Mouse (Mus musculus) lung, embryonic 16.5 days (tissue): ENCODE measurements around the gene Nek4. TPM values are rescaled to one million over a fixed set of nuclear protein-coding genes. Genes with fewer than 3 reads are reported as not detected.
A peak's percentile ranks its signal among the peaks of the same experiment; 100 is the strongest.

Experiments
- ATAC-seq: fragments of 200-750 bp; cut with Nextera tagmentation; 2 replicates; pipeline ENCODE4 v1.8.0; 2017; ENCODE audit warnings: low read depth, mild to moderate bottlenecking, moderate library complexity
- H3K27ac ChIP-seq: fragments of 300-500 bp; sonication (generic); 2 replicates; pipeline ENCODE4 v1.5.1; 2014; ENCODE audit warnings: mild to moderate bottlenecking, control low read depth, low read length
- H3K27me3 ChIP-seq: fragments of 300-500 bp; sonication (generic); 2 replicates; pipeline ENCODE4 v1.6.1; 2014; ENCODE audit warnings: low read depth, low read length, mixed read lengths; ENCODE audit not compliant: control insufficient read depth, insufficient read depth
- H3K36me3 ChIP-seq: fragments of 300-500 bp; sonication (generic); 2 replicates; pipeline ENCODE4 v1.6.1; 2014; ENCODE audit warnings: low read length; ENCODE audit not compliant: control insufficient read depth, insufficient read depth
- H3K4me1 ChIP-seq: fragments of 300-500 bp; sonication (generic); replicated peaks from 2 replicates; pipeline ENCODE4 v1.6.1; 2014; ENCODE audit warnings: low read length, mixed read lengths; ENCODE audit not compliant: control insufficient read depth, insufficient read depth
- H3K4me2 ChIP-seq: fragments of 300-500 bp; sonication (generic); 2 replicates; pipeline ENCODE4 v1.6.1; 2014; ENCODE audit warnings: low read depth, low read length, control low read depth
- H3K4me3 ChIP-seq: fragments of 300-500 bp; sonication (generic); 2 replicates; pipeline ENCODE4 v1.5.1; 2014; ENCODE audit warnings: mild to moderate bottlenecking, low read length, control low read depth
- H3K9ac ChIP-seq: fragments of 300-500 bp; sonication (generic); 2 replicates; pipeline ENCODE4 v1.6.1; 2014; ENCODE audit warnings: low read length, control low read depth
- H3K9me3 ChIP-seq: fragments of 300-500 bp; sonication (generic); 2 replicates; pipeline ENCODE4 v1.6.1; 2016; ENCODE audit warnings: low read length; ENCODE audit not compliant: control insufficient read depth
- WGBS: fragments of 180-500 bp; shearing (Covaris S2); extraction: QIAGEN DNeasy Blood & Tissue Kit; methylation state at CpG from one replicate; pipeline ENCODE4 v1.1.7; 2014; 5-methylcytosine and 5-hydroxymethylcytosine counted together
- polyA plus RNA-seq: library from polyadenylated mRNA; unstranded; fragments of >200 nt; fragmentation: Nextera tagmentation; extraction: Ambion mirVana; gene quantifications from 2 replicates; pipeline ENCODE4 v1.2.1, GENCODE M21; 2015

The Nek4 gene
- polyA plus RNA-seq, 1 experiment from 2014 or later = 13.0 TPM

DNA sequence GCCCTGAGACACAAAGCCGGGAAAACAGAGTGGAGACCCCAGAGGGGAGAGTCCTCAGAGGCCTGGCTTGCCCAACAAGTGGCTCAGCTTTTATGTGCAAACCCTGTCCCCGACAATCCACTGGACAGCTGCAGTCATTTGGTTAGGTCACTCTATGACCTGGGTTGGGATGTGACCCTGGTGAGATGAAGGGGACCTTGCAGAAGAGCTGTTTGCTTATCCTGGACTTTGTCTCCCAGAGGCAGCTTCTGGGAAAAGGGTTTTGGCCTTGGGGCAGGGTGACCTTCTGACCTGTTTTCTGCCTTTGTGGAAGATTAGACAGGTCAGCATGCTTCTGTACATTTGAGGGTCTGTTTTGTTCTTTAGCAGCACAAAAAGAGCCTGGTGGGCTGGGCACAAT, 6.4 kb upstream of the Nek4 start:
- no peak overlapping the region for H3K4me2 ChIP-seq
- no peaks in the 10 kb centered on the region for H3K4me1 ChIP-seq
- no peak overlapping the region for H3K4me3 ChIP-seq
- 73% methylated on average over 2 of the region's 2 CpGs for WGBS
- H3K36me3 ChIP-seq = no peaks in the 10 kb centered on the region
- H3K9ac ChIP-seq = no peak overlapping the region
- H3K27me3 ChIP-seq = no peaks in the 10 kb centered on the region
- H3K27ac ChIP-seq = no peak overlapping the region
- ATAC-seq = 0 out of 2 replicates have a peak, but pooled peaks have one; percentile 3
- H3K9me3 ChIP-seq = no peaks in the 10 kb centered on the region

DNA sequence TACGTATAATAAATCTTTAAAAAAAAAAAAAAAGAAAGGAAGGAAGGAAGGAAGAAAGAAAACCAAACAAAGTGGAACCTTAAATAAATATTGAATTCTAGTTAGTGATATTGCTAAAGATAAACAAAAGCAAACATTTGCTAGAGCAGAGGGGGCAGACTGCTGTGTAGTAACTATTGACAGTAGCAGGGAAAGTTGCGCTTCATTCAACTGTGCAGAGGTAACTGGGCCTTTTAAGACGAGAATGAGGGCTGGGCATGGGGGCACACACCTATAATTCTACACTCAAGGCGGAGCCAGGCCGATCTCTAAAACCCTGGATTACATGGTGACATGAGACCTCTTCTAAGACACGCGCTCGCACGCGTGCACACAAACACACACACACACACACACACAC, 1.2 kb upstream of the Nek4 start:
- no peaks in the 10 kb centered on the region for H3K27me3 ChIP-seq
- H3K9ac ChIP-seq = no peak overlapping the region
- WGBS = 88% methylated on average over 10 of the region's 10 CpGs
- ATAC-seq = no peak
- no peaks in the 10 kb centered on the region for H3K9me3 ChIP-seq
- peaks cover 10% of the 10 kb centered on the region; the same call in 1 of the 2 replicates for H3K4me1 ChIP-seq
- peaks cover 3% of the 10 kb centered on the region; the same call in 1 of the 2 replicates for H3K36me3 ChIP-seq
- H3K27ac ChIP-seq = no peak overlapping the region
- no peak overlapping the region for H3K4me3 ChIP-seq
- no peak overlapping the region for H3K4me2 ChIP-seq

DNA sequence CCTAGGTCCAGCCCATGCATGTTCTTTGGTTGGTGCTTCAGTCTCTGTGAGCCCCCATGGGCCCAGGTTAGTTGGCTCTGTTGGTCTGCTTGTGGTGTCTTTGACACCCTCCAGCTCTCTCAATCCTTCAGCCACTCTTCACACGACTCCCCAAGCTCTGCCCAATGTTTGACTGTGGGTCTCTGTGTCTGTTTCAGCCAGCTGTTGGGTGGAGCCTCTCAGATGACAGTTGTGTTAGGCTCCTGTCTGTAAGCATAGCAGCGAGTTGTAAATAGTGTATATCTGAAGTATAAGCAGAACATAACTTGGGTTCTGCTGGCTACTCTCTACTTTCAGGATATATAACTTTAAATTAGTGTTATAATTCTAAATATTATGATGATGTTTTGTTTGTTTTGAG, 7.3 kb downstream of the Nek4 start:
- H3K27ac ChIP-seq = no peak overlapping the region
- no peak overlapping the region for H3K9ac ChIP-seq
- WGBS = 61% methylated on average over 2 of the region's 2 CpGs
- H3K9me3 ChIP-seq = no peaks in the 10 kb centered on the region
- no peaks in the 10 kb centered on the region for H3K4me1 ChIP-seq
- H3K4me2 ChIP-seq = no peak overlapping the region
- H3K36me3 ChIP-seq = peaks cover 3% of the 10 kb centered on the region; the same call in 1 of the 2 replicates
- ATAC-seq = no peak
- no peak overlapping the region for H3K4me3 ChIP-seq
- H3K27me3 ChIP-seq = no peaks in the 10 kb centered on the region

DNA sequence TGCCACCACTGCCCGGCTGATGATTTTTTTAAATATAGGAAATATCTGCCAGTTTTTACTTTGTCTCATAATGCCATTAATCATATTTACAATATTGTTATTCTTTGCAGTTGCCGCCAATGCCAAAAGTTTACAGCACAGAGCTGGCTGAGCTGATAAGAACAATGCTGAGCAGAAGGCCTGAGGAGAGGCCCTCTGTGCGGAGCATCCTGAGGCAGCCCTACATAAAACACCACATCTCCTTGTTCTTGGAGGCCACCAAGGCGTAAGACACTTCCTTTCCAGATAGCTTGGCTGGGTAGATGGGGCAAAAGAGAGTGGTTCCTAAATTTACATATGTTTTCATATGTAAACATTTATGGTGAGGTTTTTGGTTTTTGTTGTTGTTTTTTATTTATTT, 7.9 kb downstream of the Nek4 start:
- Histone ChIP-seq H3K36me3 (peaks cover 3% of the 10 kb centered on the region; the same call in 1 of the 2 replicates), H3K27ac (no peak overlapping the region), H3K4me2 (no peak overlapping the region), H3K4me1 (no peaks in the 10 kb centered on the region), H3K4me3 (no peak overlapping the region), H3K27me3 (no peaks in the 10 kb centered on the region), H3K9ac (no peak overlapping the region), H3K9me3 (no peaks in the 10 kb centered on the region)
- no peak for ATAC-seq
- WGBS = 78% methylated on average over 4 of the region's 4 CpGs

DNA sequence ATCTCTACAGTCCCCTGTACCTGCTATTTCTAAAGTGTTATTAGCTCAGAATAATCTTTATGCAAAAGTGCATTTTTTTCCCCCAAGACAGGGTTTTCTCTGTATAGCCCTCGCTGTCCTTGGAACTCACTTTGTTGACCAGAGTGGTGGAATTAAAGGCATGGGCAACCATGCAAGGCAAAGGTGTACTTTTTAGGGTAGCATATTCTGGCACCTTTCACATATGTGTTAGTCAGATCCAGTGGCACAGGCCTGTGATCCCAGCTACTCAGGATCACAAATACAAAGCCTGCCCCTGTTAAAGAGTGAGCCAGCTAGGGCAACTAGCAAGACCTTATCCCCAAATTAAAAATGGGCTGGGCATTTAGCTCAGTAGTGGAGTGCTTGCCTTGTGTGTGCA, 9.2 kb downstream of the Nek4 start:
- Histone ChIP-seq H3K4me1 (no peaks in the 10 kb centered on the region), H3K4me2 (no peak overlapping the region), H3K27me3 (no peaks in the 10 kb centered on the region), H3K4me3 (no peak overlapping the region), H3K27ac (no peak overlapping the region), H3K9ac (no peak overlapping the region), H3K36me3 (no peaks in the 10 kb centered on the region), H3K9me3 (no peaks in the 10 kb centered on the region)
- 84% methylated on average over 1 of the region's 1 CpGs for WGBS
- no peak for ATAC-seq

DNA sequence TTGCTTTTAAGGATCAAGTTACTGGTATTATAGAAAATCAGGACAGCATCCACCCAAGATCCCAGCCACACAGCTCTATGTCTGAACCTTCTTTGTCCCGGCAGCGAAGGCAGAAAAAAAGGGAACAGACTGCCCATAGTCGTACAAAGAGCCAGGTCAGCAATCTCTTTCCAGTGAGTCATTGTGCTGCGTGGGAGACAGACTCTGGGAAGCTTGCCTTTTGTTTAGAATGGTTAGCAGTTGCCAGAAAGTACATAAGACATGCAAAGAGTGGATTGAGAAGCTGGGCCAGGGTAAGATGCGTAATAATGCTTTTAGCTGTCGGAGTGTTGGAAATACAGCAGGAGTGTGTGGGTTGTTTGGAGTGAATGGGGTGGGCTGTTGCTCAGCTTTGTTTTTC, 23.0 kb downstream of the Nek4 start:
- no peak overlapping the region for H3K4me2 ChIP-seq
- no peaks in the 10 kb centered on the region for H3K27me3 ChIP-seq
- H3K9ac ChIP-seq = no peak overlapping the region
- 0 out of 2 replicates have a peak overlapping the region, but pooled peaks have one; percentile 13 for H3K27ac ChIP-seq
- no peaks in the 10 kb centered on the region for H3K4me1 ChIP-seq
- H3K36me3 ChIP-seq = peaks cover 9% of the 10 kb centered on the region
- H3K9me3 ChIP-seq = no peaks in the 10 kb centered on the region
- ATAC-seq = peak; percentile 62; the same call in 1 of the 2 replicates
- no peak overlapping the region for H3K4me3 ChIP-seq
- WGBS = 72% methylated on average over 6 of the region's 6 CpGs

DNA sequence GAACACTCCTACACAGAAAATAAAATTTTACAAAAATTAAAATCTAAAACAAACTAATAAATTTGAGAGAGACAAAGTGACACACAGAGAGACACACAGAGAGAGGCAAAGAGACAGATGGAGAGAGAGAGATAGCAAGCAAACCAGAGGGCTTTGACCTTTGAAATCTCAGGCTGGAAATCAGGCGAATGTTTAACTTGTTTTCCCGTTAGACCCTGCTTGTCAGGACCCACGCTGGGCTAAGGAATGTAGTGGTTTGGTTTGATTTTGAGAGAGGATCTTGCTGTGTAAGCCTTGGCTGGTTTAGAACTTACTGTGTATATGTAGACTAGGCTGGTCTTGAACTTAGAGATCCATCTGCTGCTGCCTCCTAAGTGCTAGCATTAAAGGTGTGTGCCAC, 25.0 kb downstream of the Nek4 start:
- ATAC-seq = no peak

DNA sequence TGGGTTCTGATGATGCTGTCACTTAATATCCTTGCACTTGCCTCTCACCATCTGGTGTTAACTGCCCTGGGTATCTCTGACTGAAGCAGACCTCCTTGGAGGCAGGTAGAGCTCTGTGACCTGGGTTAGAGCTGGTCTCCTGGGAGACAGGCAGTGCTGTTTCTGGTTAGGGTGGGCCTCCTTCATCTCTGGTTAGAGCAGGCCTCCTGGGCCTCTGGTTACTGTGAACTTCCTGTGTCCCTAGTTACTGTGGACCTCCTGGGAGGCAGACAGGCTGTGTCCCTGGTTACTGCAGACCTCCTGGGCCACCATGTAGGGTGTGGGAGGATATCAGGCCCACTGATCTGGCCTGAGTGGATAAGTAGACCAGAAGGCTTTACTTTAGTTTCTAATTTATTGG, 45.2 kb downstream of the Nek4 start:
- Histone ChIP-seq H3K9me3 (no peaks in the 10 kb centered on the region), H3K4me1 (peaks cover 6% of the 10 kb centered on the region), H3K9ac (no peak overlapping the region), H3K4me3 (no peak overlapping the region), H3K27ac (no peak overlapping the region), H3K27me3 (no peaks in the 10 kb centered on the region), H3K4me2 (no peak overlapping the region), H3K36me3 (no peaks in the 10 kb centered on the region)
- no peak for ATAC-seq

More for the DNA sequence above, 25.0 kb downstream of the Nek4 start:
- no peak overlapping the region for H3K9ac ChIP-seq
- H3K36me3 ChIP-seq = peaks cover 3% of the 10 kb centered on the region; the same call in 1 of the 2 replicates
- H3K27ac ChIP-seq = no peak overlapping the region
- no peaks in the 10 kb centered on the region for H3K4me1 ChIP-seq
- H3K27me3 ChIP-seq = no peaks in the 10 kb centered on the region
- no peak overlapping the region for H3K4me2 ChIP-seq
- H3K4me3 ChIP-seq = no peak overlapping the region
- no peaks in the 10 kb centered on the region for H3K9me3 ChIP-seq
- 63% methylated on average over 3 of the region's 3 CpGs for WGBS

DNA sequence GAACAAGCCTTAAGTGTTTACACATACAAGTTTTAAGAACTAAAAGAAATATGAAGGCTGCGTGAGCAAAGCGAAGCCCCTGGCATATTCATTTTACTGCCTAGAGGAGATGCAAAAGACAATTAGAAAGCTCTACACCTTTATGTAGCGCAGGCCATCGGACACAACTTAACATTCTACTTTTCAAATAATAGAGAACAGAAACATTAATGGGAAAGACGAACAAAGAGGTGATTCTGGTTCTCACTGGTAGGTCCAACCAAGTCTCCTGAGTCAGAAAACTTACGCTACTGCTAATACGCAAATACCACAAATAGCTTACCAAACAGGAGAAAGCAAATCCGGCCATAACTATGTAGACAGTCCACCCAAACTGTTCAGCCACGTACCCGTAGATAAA, 49.2 kb downstream of the Nek4 start:
- H3K9me3 ChIP-seq = no peaks in the 10 kb centered on the region
- peak overlapping the region; percentile 96 for H3K4me3 ChIP-seq
- H3K4me1 ChIP-seq = peaks cover 10% of the 10 kb centered on the region
- peak overlapping the region; percentile 96 for H3K9ac ChIP-seq
- peak overlapping the region; percentile 84 for H3K4me2 ChIP-seq
- WGBS = 49% methylated on average over 10 of the region's 10 CpGs
- no peaks in the 10 kb centered on the region for H3K27me3 ChIP-seq
- H3K27ac ChIP-seq = no peak overlapping the region
- no peaks in the 10 kb centered on the region for H3K36me3 ChIP-seq
- no peak for ATAC-seq

DNA sequence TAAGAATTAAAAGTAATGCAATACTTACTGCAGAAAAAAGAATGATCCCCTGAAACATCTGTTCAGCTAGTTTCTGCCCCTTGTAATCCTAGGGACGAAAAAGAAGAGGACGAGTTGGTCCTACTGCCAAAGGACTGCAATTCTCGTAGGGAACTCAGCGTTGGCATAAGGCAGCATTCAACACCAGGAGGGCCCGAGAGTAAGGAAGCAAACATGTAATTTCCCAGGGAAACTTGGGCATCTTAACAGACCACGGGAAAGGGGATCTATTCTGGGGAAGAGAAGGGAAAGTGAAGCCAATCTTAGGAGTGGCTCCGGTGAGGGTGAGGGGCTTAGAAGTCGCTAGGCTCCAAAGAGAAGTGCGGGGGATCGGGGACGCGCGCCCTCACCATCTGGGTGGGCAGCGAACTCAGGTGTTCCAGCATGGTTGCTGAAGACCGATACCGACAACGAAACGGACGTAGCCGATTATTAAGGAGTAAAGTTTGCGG, 49.7 kb downstream of the Nek4 start:
- H3K27me3 ChIP-seq = no peaks in the 10 kb centered on the region
- H3K9ac ChIP-seq = peak overlapping the region; percentile 96
- no peaks in the 10 kb centered on the region for H3K9me3 ChIP-seq
- under 1% methylated on average over 21 of the region's 21 CpGs for WGBS
- H3K27ac ChIP-seq = peak overlapping the region; percentile 25
- peaks cover 10% of the 10 kb centered on the region for H3K4me1 ChIP-seq
- ATAC-seq = peak; percentile 17; the same call in 1 of the 2 replicates
- H3K4me3 ChIP-seq = peak overlapping the region; percentile 96
- peak overlapping the region; percentile 84 for H3K4me2 ChIP-seq
- H3K36me3 ChIP-seq = no peaks in the 10 kb centered on the region
